Comparison of ENCODE assay signal across 24 mouse cellular contexts in the genomic region with DNA sequence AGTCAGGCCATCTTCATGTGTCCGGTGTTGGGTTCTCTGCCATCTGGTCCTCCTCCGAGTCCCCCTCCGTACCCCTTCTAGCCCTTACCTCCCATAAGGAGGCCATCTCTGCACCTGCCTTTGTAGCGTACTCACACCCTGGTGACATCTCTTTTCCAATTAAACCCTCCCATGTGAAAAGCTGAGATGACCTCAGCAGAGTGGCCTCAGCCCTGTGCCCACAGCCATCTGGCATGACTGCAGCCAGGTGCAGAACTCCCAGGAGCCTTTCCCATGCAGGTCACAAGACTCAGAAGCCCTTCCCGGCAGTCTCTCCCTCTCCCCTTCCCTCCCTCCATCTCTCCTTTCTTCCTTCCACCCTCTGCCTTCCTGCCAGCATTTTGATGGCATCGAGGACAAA. TPM values are rescaled to one million over a fixed set of nuclear protein-coding genes. Genes with fewer than 3 reads are reported as not detected.
DNase-seq lines count a peak whose midpoint lies in the region; ATAC-seq lines count a peak whose summit lies in the region.
"Had no signal": no experiment of that assay in that cellular context is flagged by ENCODE, and none has a peak within 500 bp of the region (broad histone marks: within the 10 kb centered on the region; RNA-seq: fewer than 3 reads in every experiment).

No protein-coding gene starts in this region.

- H3K9me3 ChIP-seq in hindbrain, embryonic 16.5 days (ENCODE audit: control insufficient read depth, low read length) = no peaks in the 10 kb centered on the region
- no peaks in the 10 kb centered on the region for H3K9me3 ChIP-seq in hindbrain, embryonic 11.5 days (ENCODE audit: control insufficient read depth, low read length)
- H3K9me3 ChIP-seq in forebrain, embryonic 14.5 days (replicated peaks; ENCODE audit: control insufficient read depth, low read length) = no peaks in the 10 kb centered on the region
- H3K9me3 ChIP-seq: heart, embryonic 12.5 days; limb, embryonic 13.5 days; lung, embryonic 15.5 days; neural tube, embryonic 15.5 days had no signal

- H3K4me3 ChIP-seq in hindbrain, embryonic 16.5 days (ENCODE audit: low read length) = no peak overlapping the region
- H3K4me3 ChIP-seq in hindbrain, embryonic 11.5 days (ENCODE audit: low read depth, low read length) = no peak overlapping the region
- no peak overlapping the region for H3K4me3 ChIP-seq in forebrain, embryonic 14.5 days (ENCODE audit: low read depth, low read length)
- H3K4me3 ChIP-seq: erythroblast, embryonic 14.5 days; heart, adult 2 months; heart, embryonic 12.5 days; limb, embryonic 13.5 days; lung, embryonic 15.5 days; neural tube, embryonic 15.5 days had no signal

- H3K27me3 ChIP-seq in hindbrain, embryonic 16.5 days (replicated peaks; ENCODE audit: control insufficient read depth, insufficient read depth, low read length) = no peaks in the 10 kb centered on the region
- H3K27me3 ChIP-seq in hindbrain, embryonic 11.5 days (ENCODE audit: control insufficient read depth, insufficient read depth, low read length) = no peaks in the 10 kb centered on the region
- no peaks in the 10 kb centered on the region for H3K27me3 ChIP-seq in forebrain, embryonic 14.5 days (replicated peaks; ENCODE audit: control insufficient read depth, insufficient read depth, low read length)
- H3K27me3 ChIP-seq: limb, embryonic 13.5 days; lung, embryonic 15.5 days; neural tube, embryonic 15.5 days had no signal

- H3K4me2 ChIP-seq in hindbrain, embryonic 16.5 days (ENCODE audit: low read length) = no peak overlapping the region
- H3K4me2 ChIP-seq in hindbrain, embryonic 11.5 days (replicated peaks; ENCODE audit: low read depth, low read length) = no peak overlapping the region
- H3K4me2 ChIP-seq in forebrain, embryonic 14.5 days (ENCODE audit: low read length) = no peak overlapping the region
- H3K4me2 ChIP-seq: heart, embryonic 12.5 days; limb, embryonic 13.5 days; liver, embryonic 11.5 days; lung, embryonic 15.5 days; midbrain, embryonic 11.5 days; neural tube, embryonic 15.5 days had no signal

- no peaks in the 10 kb centered on the region for H3K36me3 ChIP-seq in hindbrain, embryonic 16.5 days (ENCODE audit: control insufficient read depth, insufficient read depth, low read length)
- no peaks in the 10 kb centered on the region for H3K36me3 ChIP-seq in hindbrain, embryonic 11.5 days (ENCODE audit: control insufficient read depth, insufficient read depth, low read length)
- no peaks in the 10 kb centered on the region for H3K36me3 ChIP-seq in forebrain, embryonic 14.5 days (ENCODE audit: control insufficient read depth, insufficient read depth, low read length)
- H3K36me3 ChIP-seq: heart, embryonic 12.5 days; limb, embryonic 13.5 days; lung, embryonic 15.5 days; neural tube, embryonic 15.5 days had no signal

- ATAC-seq in cerebellum, adult (ENCODE audit: insufficient number of reproducible peaks, low FRiP score, low TSS enrichment) = peak; percentile 64; the same call in 1 of the 2 replicates
- ATAC-seq in hindbrain, embryonic 16.5 days = 0 out of 2 replicates have a peak, but pooled peaks have one; percentile 40
- no peak for ATAC-seq in hindbrain, embryonic 11.5 days (ENCODE audit: low FRiP score)
- 0 out of 2 replicates have a peak, but pooled peaks have one; percentile 16 for ATAC-seq in neutrophil, adult 5-6 weeks (ENCODE audit: extremely low read depth, insufficient number of reproducible peaks, low FRiP score, poor library complexity, severe bottlenecking)
- ATAC-seq in forebrain, embryonic 14.5 days = no peak
- ATAC-seq: forebrain, postnatal 0 days; intestine, postnatal 0 days had no signal

- 50% methylated on average over 6 of the region's 6 CpGs for WGBS in hindbrain, embryonic 16.5 days
- WGBS in hindbrain, embryonic 11.5 days = 78% methylated on average over 6 of the region's 6 CpGs
- 61% methylated on average over 6 of the region's 6 CpGs for WGBS in forebrain, embryonic 14.5 days

- no peak overlapping the region for H3K27ac ChIP-seq in hindbrain, embryonic 16.5 days (ENCODE audit: low read depth, low read length)
- H3K27ac ChIP-seq in hindbrain, embryonic 11.5 days (ENCODE audit: low read depth, low read length) = no peak overlapping the region
- H3K27ac ChIP-seq in forebrain, embryonic 14.5 days (ENCODE audit: low read depth, low read length) = no peak overlapping the region
- H3K27ac ChIP-seq: heart, adult 2 months; limb, embryonic 13.5 days; lung, embryonic 15.5 days; neural tube, embryonic 15.5 days had no signal

- DNase-seq in cerebellum, adult 11 months = no peak
- no peak for DNase-seq in hindbrain, embryonic 11.5 days (ENCODE audit: low spot score)
- DNase-seq in retina, postnatal 1 day = peak; percentile 38
- DNase-seq in retina, embryonic 14.5 days (ENCODE audit: low spot score) = no peak
- no peak for DNase-seq in forebrain, embryonic 14.5 days (ENCODE audit: low spot score)
- DNase-seq: adrenal gland, adult 8-10 months; forebrain, postnatal 0 days; heart, adult 2 months; heart, postnatal 4 days; kidney, adult 9 months; kidney, postnatal 10 days; right cerebral cortex, postnatal 4 days had no signal

- no peak overlapping the region for H3K9ac ChIP-seq in hindbrain, embryonic 16.5 days (ENCODE audit: low read depth, low read length)
- no peak overlapping the region for H3K9ac ChIP-seq in hindbrain, embryonic 11.5 days (ENCODE audit: low read depth, low read length)
- no peak overlapping the region for H3K9ac ChIP-seq in forebrain, embryonic 14.5 days (ENCODE audit: low read length)
- H3K9ac ChIP-seq: forebrain, postnatal 0 days; heart, embryonic 12.5 days; limb, embryonic 13.5 days; lung, embryonic 15.5 days; neural tube, embryonic 15.5 days had no signal

- no peaks in the 10 kb centered on the region for H3K4me1 ChIP-seq in hindbrain, embryonic 16.5 days (ENCODE audit: control insufficient read depth, insufficient read depth, low read depth, low read length)
- no peaks in the 10 kb centered on the region for H3K4me1 ChIP-seq in hindbrain, embryonic 11.5 days (replicated peaks; ENCODE audit: control insufficient read depth, insufficient read depth, low read length)
- H3K4me1 ChIP-seq in forebrain, embryonic 14.5 days (ENCODE audit: control insufficient read depth, insufficient read depth, low read length) = no peaks in the 10 kb centered on the region
- H3K4me1 ChIP-seq: heart, embryonic 12.5 days; limb, embryonic 13.5 days; lung, embryonic 15.5 days had no signal

RNA-seq across cellular contexts. Expression of gene Pomc, which starts 7.2 kb away (rescaled TPM):
- polyA plus RNA-seq in hindbrain, embryonic 16.5 days (2015; fragmentation: Nextera tagmentation; extraction: Ambion mirVana) = 3.4 and 3.9 TPM in 2 replicates
- 6.8 and 7.1 TPM in 2 replicates for polyA plus RNA-seq in hindbrain, embryonic 11.5 days (2014; fragmentation: Nextera tagmentation; extraction: Ambion mirVana)
- 0.70 and 1.2 TPM in 2 replicates for total RNA-seq in neutrophil, adult 5-6 weeks (2017)
- polyA plus RNA-seq in forebrain, embryonic 14.5 days (2014; fragmentation: Nextera tagmentation; extraction: Ambion mirVana) = 8.3 and 12.9 TPM in 2 replicates
- total RNA-seq: common myeloid progenitor, adult 5-6 weeks had no signal
- polyA plus RNA-seq: erythroblast, embryonic 14.5 days had no signal

Comparison
In these comparisons a context has a peak if more than half of its experiments do, and no peak if none do; other contexts are left out.
1. ATAC-seq: peak in cerebellum, adult (single experiment), hindbrain, embryonic 16.5 days (single experiment) and neutrophil, adult 5-6 weeks (single experiment); none in hindbrain, embryonic 11.5 days (single experiment) and forebrain, embryonic 14.5 days (single experiment).